Mouse (Mus musculus): Measurements from ENCODE around the gene Defb3.
"Not testable (repeated sequence)": the region's sequence is repeated elsewhere in the genome, so short reads cannot be mapped to it uniquely, and the experiment has no call there.

The Defb3 gene

GRCm38 (mm10) chr8:19293060-19293459 is at the start of gene Defb3:
Defb3 (plus strand) TSS chr8:19293360.
- not testable (repeated sequence) for DNase-seq (ENCODE audit: low spot score in 2 of 2)

DNA sequence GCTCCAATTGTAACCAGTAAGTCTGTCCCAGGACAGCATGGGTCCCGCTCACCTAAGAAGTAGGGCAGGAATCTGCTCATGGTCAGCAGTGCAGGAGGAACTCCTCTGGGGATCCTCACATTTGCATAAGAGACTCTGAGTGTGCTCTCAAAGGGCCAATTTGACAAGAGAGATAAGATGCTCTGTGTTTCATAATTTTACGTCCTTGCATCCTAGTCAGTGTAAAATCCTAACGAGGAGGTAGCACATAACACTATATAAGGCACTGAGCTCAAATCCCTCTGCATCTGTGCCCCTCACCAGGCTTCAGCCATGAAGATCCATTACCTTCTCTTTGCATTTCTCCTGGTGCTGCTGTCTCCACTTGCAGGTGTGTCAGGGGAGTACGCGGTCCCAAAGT is 45.9 kb upstream of the Defb3 start, which contains the start of gene Defb5:
Defb5 (plus strand) TSS at position 301 of the 400 bp plus-strand sequence.
- no peak for DNase-seq (ENCODE audit: low spot score in 2 of 2)

- no peak for DNase-seq (ENCODE audit: low spot score in 2 of 2)
Measured at GRCm38 (mm10) chr8:19258136-19258535, 35.0 kb upstream of the Defb3 start.

DNA sequence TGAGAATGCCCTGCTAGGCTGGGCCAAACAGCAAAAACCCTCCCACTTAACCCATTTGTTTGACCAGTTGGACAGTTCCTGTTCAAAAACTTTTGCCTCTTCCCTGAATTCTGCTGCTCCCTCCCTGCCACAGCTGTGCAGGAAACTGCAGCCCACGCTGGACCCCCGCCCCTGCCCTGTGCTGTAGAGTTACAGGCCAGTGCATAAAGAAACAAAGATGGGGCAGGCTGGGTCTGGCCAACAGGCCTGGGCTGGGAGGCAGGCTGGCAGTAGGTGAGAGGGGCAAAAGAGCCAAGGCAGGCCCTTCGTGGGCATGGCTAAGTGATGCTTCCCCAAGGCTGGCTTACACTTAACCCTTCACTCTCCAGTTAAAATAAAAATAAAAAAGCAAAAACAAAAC is 33.5 kb upstream of the Defb3 start:
- no peak for DNase-seq (ENCODE audit: low spot score in 2 of 2)

DNA sequence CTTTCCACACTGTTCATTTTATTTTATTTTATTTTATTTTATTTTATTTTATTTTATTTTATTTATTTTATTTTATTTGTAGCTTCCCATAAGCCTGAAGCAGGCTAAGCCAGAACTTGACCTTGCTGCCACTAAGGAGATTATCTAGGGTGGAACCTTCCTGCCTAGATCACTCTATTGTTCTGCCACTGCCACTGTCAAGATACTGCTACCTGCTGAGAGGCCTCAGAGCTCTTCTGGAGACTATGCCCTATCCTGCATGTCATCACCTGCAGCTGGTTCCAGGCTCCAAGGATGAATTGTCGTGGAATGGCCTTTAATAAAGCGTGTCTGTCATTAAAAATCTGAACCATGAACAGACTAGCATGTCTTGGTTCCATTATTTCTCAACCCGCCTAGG is 5.2 kb downstream of the Defb3 start:
- not testable (repeated sequence) for DNase-seq (ENCODE audit: low spot score in 2 of 2)

GRCm38 (mm10) chr8:19331836-19332235 is 38.7 kb downstream of the Defb3 start:
- no peak for DNase-seq (ENCODE audit: low spot score in 2 of 2)

Data from heart, adult 9 months (tissue).